Mouse (Mus musculus) neural tube, embryonic 11.5 days (tissue): ENCODE data around the gene Braf. TPM values are rescaled to one million over a fixed set of nuclear protein-coding genes. Genes with fewer than 3 reads are reported as not detected.

ENCODE experiments used
- ATAC-seq: fragments of 200-750 bp; cut with Nextera tagmentation; 2 replicates; pipeline ENCODE4 v1.8.0; 2017; ENCODE audit warnings: moderate number of reproducible peaks, mild to moderate bottlenecking, moderate TSS enrichment, moderate library complexity; ENCODE audit not compliant: insufficient read depth, low FRiP score, low TSS enrichment
- DNase-seq: peaks from one replicate; pipeline ENCODE4 v3.0.0-alpha.2; 2015; ENCODE audit warnings: low spot score
- H3K27ac ChIP-seq: fragments of 300-500 bp; sonication (generic); 2 replicates; pipeline ENCODE4 v1.5.1; 2014; ENCODE audit warnings: low read depth, mild to moderate bottlenecking, low read length
- H3K27me3 ChIP-seq: fragments of 300-500 bp; sonication (generic); 2 replicates; pipeline ENCODE4 v1.6.1; 2014; ENCODE audit warnings: mild to moderate bottlenecking, low read length, mixed read lengths; ENCODE audit not compliant: control insufficient read depth, insufficient read depth
- H3K36me3 ChIP-seq: fragments of 300-500 bp; sonication (generic); 2 replicates; pipeline ENCODE4 v1.6.1; 2014; ENCODE audit warnings: mild to moderate bottlenecking, low read length, moderate library complexity, mixed read lengths; ENCODE audit not compliant: control insufficient read depth, insufficient read depth
- H3K4me1 ChIP-seq: fragments of 300-500 bp; sonication (generic); 2 replicates; pipeline ENCODE4 v1.6.1; 2014; ENCODE audit warnings: low read length, mixed read lengths; ENCODE audit not compliant: control insufficient read depth, insufficient read depth
- H3K4me2 ChIP-seq: fragments of 300-500 bp; sonication (generic); 2 replicates; pipeline ENCODE4 v1.6.1; 2014; ENCODE audit warnings: low read depth, mild to moderate bottlenecking, moderate library complexity
- H3K4me3 ChIP-seq: fragments of 300-500 bp; sonication (generic); 2 replicates; pipeline ENCODE4 v1.5.1; 2014; ENCODE audit warnings: low read depth, low read length
- H3K9ac ChIP-seq: fragments of 300-500 bp; sonication (generic); 2 replicates; pipeline ENCODE4 v1.6.1; 2014; ENCODE audit warnings: mild to moderate bottlenecking, low read length
- H3K9me3 ChIP-seq: fragments of 300-500 bp; sonication (generic); 2 replicates; pipeline ENCODE4 v1.6.1; 2016; ENCODE audit warnings: low read length; ENCODE audit not compliant: control insufficient read depth
- WGBS: fragments of 180-500 bp; shearing (Covaris S2); extraction: QIAGEN DNeasy Blood & Tissue Kit; methylation state at CpG from one replicate; pipeline ENCODE4 v1.1.7; 2014; 5-methylcytosine and 5-hydroxymethylcytosine counted together
- polyA plus RNA-seq: library from polyadenylated mRNA; unstranded; fragments of >200 nt; fragmentation: Nextera tagmentation; extraction: Ambion mirVana; gene quantifications from 2 replicates; pipeline ENCODE4 v1.2.1, GENCODE M21; 2014

Gene Braf
- polyA plus RNA-seq, 1 experiment from 2014 or later, result 22.1 TPM

GRCm38 (mm10) chr6:39557723-39558261 lies 167.5 kb downstream of the Braf start, which contains the start of gene Dennd2a:
TSS of gene Dennd2a (minus strand) at chr6:39557867.
- Histone ChIP-seq H3K4me3 (peak within 1 kb of the TSS; percentile 94), H3K4me2 (peak within 1 kb of the TSS; percentile 54), H3K9me3 (no peaks in the 10 kb centered on the region), H3K36me3 (no peaks in the 10 kb centered on the region), H3K9ac (peak within 1 kb of the TSS; percentile 99), H3K27ac (peak within 1 kb of the TSS; percentile 93), H3K4me1 (peaks cover 25% of the 10 kb centered on the region), H3K27me3 (no peaks in the 10 kb centered on the region)
- WGBS, result under 1% methylated on average over 37 of the region's 50 CpGs
- DNase-seq, result peak; percentile 96
- peak; percentile 94 for ATAC-seq

GRCm38 (mm10) chr6:39556900-39557659 lies 168.2 kb downstream of the Braf start:
- Histone ChIP-seq H3K27me3 (no peaks in the 10 kb centered on the region), H3K4me3 (peak overlapping the region; percentile 94), H3K9ac (peak overlapping the region; percentile 99), H3K27ac (peak overlapping the region; percentile 93), H3K36me3 (no peaks in the 10 kb centered on the region), H3K9me3 (no peaks in the 10 kb centered on the region), H3K4me2 (peak overlapping the region; percentile 54), H3K4me1 (peaks cover 29% of the 10 kb centered on the region)
- DNase-seq (peak; percentile 68), ATAC-seq (peak; percentile 67)
- WGBS, result under 1% methylated on average over 44 of the region's 54 CpGs

GRCm38 (mm10) chr6:39555648-39555945 lies 169.7 kb downstream of the Braf start:
- ATAC-seq (no peak), DNase-seq (no peak)
- WGBS, result 90% methylated on average over 2 of the region's 2 CpGs
- Histone ChIP-seq H3K4me3 (0 out of 2 replicates have a peak overlapping the region, but pooled peaks have one; percentile 4), H3K4me2 (peak overlapping the region; percentile 54), H3K27ac (no peak overlapping the region), H3K4me1 (peaks cover 30% of the 10 kb centered on the region), H3K27me3 (no peaks in the 10 kb centered on the region), H3K9ac (peak overlapping the region; percentile 10; the same call in 1 of the 2 replicates), H3K9me3 (no peaks in the 10 kb centered on the region), H3K36me3 (no peaks in the 10 kb centered on the region)

GRCm38 (mm10) chr6:39554888-39555647 lies 170.2 kb downstream of the Braf start:
- no peaks in the 10 kb centered on the region for H3K27me3 ChIP-seq
- peak overlapping the region; percentile 10; the same call in 1 of the 2 replicates for H3K9ac ChIP-seq
- no peak overlapping the region for H3K27ac ChIP-seq
- no peaks in the 10 kb centered on the region for H3K9me3 ChIP-seq
- no peaks in the 10 kb centered on the region for H3K36me3 ChIP-seq
- H3K4me2 ChIP-seq, result peak overlapping the region; percentile 54
- 0 out of 2 replicates have a peak overlapping the region, but pooled peaks have one; percentile 4 for H3K4me3 ChIP-seq
- DNase-seq (no peak), ATAC-seq (no peak)
- WGBS, result 81% methylated on average over 12 of the region's 12 CpGs
- peaks cover 30% of the 10 kb centered on the region for H3K4me1 ChIP-seq

Other genes starting within 250 kb of the Braf start
- 43.6 and 43.7 TPM in 2 replicates for gene Dennd2a, start 167.6 kb downstream of the Braf start, polyA plus RNA-seq
- gene Adck2, start 151.6 kb downstream of the Braf start, polyA plus RNA-seq, result 28.9 and 32.3 TPM in 2 replicates
- gene Gm42420, start 139.7 kb downstream of the Braf start, polyA plus RNA-seq, result 0.93 and 2.1 TPM in 2 replicates
- gene Ndufb2, start 132.9 kb downstream of the Braf start, polyA plus RNA-seq, result 272 and 273 TPM in 2 replicates
- gene Mrps33, start 85.5 kb upstream of the Braf start, polyA plus RNA-seq, result 226 and 230 TPM in 2 replicates
- 7.3 and 8.5 TPM in 2 replicates for gene Tmem178b, start 147.8 kb upstream of the Braf start, polyA plus RNA-seq